Mouse (Mus musculus) stomach, postnatal 0 days (tissue): ENCODE measurements around the gene Mrpl52.

Experiments used
- CTCF ChIP-seq: IDR thresholded peaks from 2 replicates; pipeline ENCODE4 v1.5.1; 2016; ENCODE audit warnings: antibody characterized with exemption, low read depth, mild to moderate bottlenecking, moderate library complexity
- EP300 ChIP-seq: optimal IDR thresholded peaks from 2 replicates; pipeline ENCODE3; 2016; ENCODE audit warnings: antibody characterized with exemption

- TF ChIP-seq CTCF: peak; percentile 90
- no peak for TF ChIP-seq EP300
Measured at GRCm38 (mm10) chr14:54412629-54413170, 14.0 kb upstream of the Mrpl52 start.
